Mouse (Mus musculus): ENCODE results near the gene Pgm5. TPM values are rescaled to one million over a fixed set of nuclear protein-coding genes. Genes with fewer than 3 reads are reported as not detected.
A peak's percentile ranks its signal among the peaks of the same experiment; 100 is the strongest.

The Pgm5 gene
- polyA plus RNA-seq (2015; fragmentation: Nextera tagmentation; extraction: Ambion mirVana), result 6.5 and 8.8 TPM in 2 replicates

- H3K27me3 ChIP-seq, result peaks cover 14% of the 10 kb centered on the region
- 1% methylated on average over 39 of the region's 39 CpGs for WGBS
- peak within 1 kb of the TSS; percentile 79 for H3K27ac ChIP-seq (replicated peaks)
- peaks cover 13% of the 10 kb centered on the region for H3K4me1 ChIP-seq
- no peaks in the 10 kb centered on the region for H3K9me3 ChIP-seq (replicated peaks)
- no peaks in the 10 kb centered on the region for H3K36me3 ChIP-seq
- peak within 1 kb of the TSS; percentile 77 for H3K4me2 ChIP-seq (replicated peaks)
- peak; percentile 88 for ATAC-seq (ENCODE audit: insufficient number of reproducible peaks, low FRiP score, low TSS enrichment, low read depth)
- H3K9ac ChIP-seq, result peak within 1 kb of the TSS; percentile 47
- peak within 1 kb of the TSS; percentile 59 for H3K4me3 ChIP-seq (replicated peaks)
Measured at GRCm38 (mm10) chr19:24861612-24862451, at the start of gene Pgm5. Pgm5 (minus strand) TSS chr19:24861855.

GRCm38 (mm10) chr19:24908385-24909155 lies 46.9 kb upstream of the Pgm5 start:
- Histone ChIP-seq H3K27me3 (peaks cover 18% of the 10 kb centered on the region), H3K4me1 (no peaks in the 10 kb centered on the region), H3K4me2 (replicated peaks) (no peak overlapping the region), H3K9ac (no peak overlapping the region), H3K36me3 (no peaks in the 10 kb centered on the region), H3K27ac (replicated peaks) (no peak overlapping the region), H3K4me3 (replicated peaks) (no peak overlapping the region), H3K9me3 (replicated peaks) (no peaks in the 10 kb centered on the region)
- WGBS, result 87% methylated on average over 3 of the region's 3 CpGs
- no peak for ATAC-seq (ENCODE audit: insufficient number of reproducible peaks, low FRiP score, low TSS enrichment, low read depth)

- no peaks in the 10 kb centered on the region for H3K9me3 ChIP-seq (replicated peaks)
- no peaks in the 10 kb centered on the region for H3K36me3 ChIP-seq
- H3K9ac ChIP-seq, result no peak overlapping the region
- no peak overlapping the region for H3K4me3 ChIP-seq (replicated peaks)
- peaks cover 26% of the 10 kb centered on the region for H3K27me3 ChIP-seq
- no peak overlapping the region for H3K4me2 ChIP-seq (replicated peaks)
- 89% methylated on average over 6 of the region's 6 CpGs for WGBS
- H3K4me1 ChIP-seq, result no peaks in the 10 kb centered on the region
- ATAC-seq (ENCODE audit: insufficient number of reproducible peaks, low FRiP score, low TSS enrichment, low read depth), result no peak
- no peak overlapping the region for H3K27ac ChIP-seq (replicated peaks)
Measured at GRCm38 (mm10) chr19:24907655-24908054, 46.0 kb upstream of the Pgm5 start.

GRCm38 (mm10) chr19:24902821-24903220 lies 41.2 kb upstream of the Pgm5 start:
- no peak overlapping the region for H3K27ac ChIP-seq (replicated peaks)
- WGBS, result 55% methylated on average over 2 of the region's 2 CpGs
- peaks cover 18% of the 10 kb centered on the region for H3K4me1 ChIP-seq
- no peak overlapping the region for H3K4me3 ChIP-seq (replicated peaks)
- no peaks in the 10 kb centered on the region for H3K9me3 ChIP-seq (replicated peaks)
- no peaks in the 10 kb centered on the region for H3K36me3 ChIP-seq
- no peak overlapping the region for H3K9ac ChIP-seq
- H3K27me3 ChIP-seq, result peaks cover 70% of the 10 kb centered on the region
- ATAC-seq (ENCODE audit: insufficient number of reproducible peaks, low FRiP score, low TSS enrichment, low read depth), result no peak
- no peak overlapping the region for H3K4me2 ChIP-seq (replicated peaks)

- Histone ChIP-seq H3K9me3 (replicated peaks) (no peaks in the 10 kb centered on the region), H3K27ac (replicated peaks) (no peak overlapping the region), H3K4me2 (replicated peaks) (no peak overlapping the region), H3K27me3 (peaks cover 75% of the 10 kb centered on the region), H3K4me1 (peaks cover 23% of the 10 kb centered on the region), H3K36me3 (no peaks in the 10 kb centered on the region), H3K9ac (no peak overlapping the region), H3K4me3 (replicated peaks) (no peak overlapping the region)
- 4% methylated on average over 2 of the region's 2 CpGs for WGBS
- no peak for ATAC-seq (ENCODE audit: insufficient number of reproducible peaks, low FRiP score, low TSS enrichment, low read depth)
Measured at GRCm38 (mm10) chr19:24902256-24902655, 40.6 kb upstream of the Pgm5 start.

GRCm38 (mm10) chr19:24901666-24902065 lies 40.0 kb upstream of the Pgm5 start:
- no peaks in the 10 kb centered on the region for H3K36me3 ChIP-seq
- WGBS, result 6% methylated on average over 3 of the region's 3 CpGs
- H3K4me2 ChIP-seq (replicated peaks), result no peak overlapping the region
- ATAC-seq (ENCODE audit: insufficient number of reproducible peaks, low FRiP score, low TSS enrichment, low read depth), result no peak
- H3K9ac ChIP-seq, result no peak overlapping the region
- peaks cover 27% of the 10 kb centered on the region for H3K4me1 ChIP-seq
- no peaks in the 10 kb centered on the region for H3K9me3 ChIP-seq (replicated peaks)
- H3K27me3 ChIP-seq, result peaks cover 81% of the 10 kb centered on the region
- no peak overlapping the region for H3K4me3 ChIP-seq (replicated peaks)
- no peak overlapping the region for H3K27ac ChIP-seq (replicated peaks)

- Histone ChIP-seq H3K9ac (no peak within 1 kb of the TSS), H3K9me3 (replicated peaks) (no peaks in the 10 kb centered on the region), H3K4me1 (peaks cover 27% of the 10 kb centered on the region), H3K27ac (replicated peaks) (no peak within 1 kb of the TSS), H3K27me3 (peaks cover 85% of the 10 kb centered on the region), H3K4me2 (replicated peaks) (peak within 1 kb of the TSS; percentile 66), H3K36me3 (no peaks in the 10 kb centered on the region), H3K4me3 (replicated peaks) (peak within 1 kb of the TSS; percentile 44)
- WGBS, result under 1% methylated on average over 27 of the region's 27 CpGs
- ATAC-seq (ENCODE audit: insufficient number of reproducible peaks, low FRiP score, low TSS enrichment, low read depth), result no peak
Measured at GRCm38 (mm10) chr19:24900581-24901220, 39.0 kb upstream of the Pgm5 start, which contains the start of gene Foxd4. Foxd4 (minus strand) TSS chr19:24901197.

GRCm38 (mm10) chr19:24899578-24900544 lies 38.2 kb upstream of the Pgm5 start:
- peaks cover 27% of the 10 kb centered on the region for H3K4me1 ChIP-seq
- no peaks in the 10 kb centered on the region for H3K36me3 ChIP-seq
- peak overlapping the region; percentile 66 for H3K4me2 ChIP-seq (replicated peaks)
- no peak overlapping the region for H3K27ac ChIP-seq (replicated peaks)
- no peak for ATAC-seq (ENCODE audit: insufficient number of reproducible peaks, low FRiP score, low TSS enrichment, low read depth)
- WGBS, result under 1% methylated on average over 84 of the region's 84 CpGs
- H3K27me3 ChIP-seq, result peaks cover 88% of the 10 kb centered on the region
- H3K9ac ChIP-seq, result no peak overlapping the region
- H3K9me3 ChIP-seq (replicated peaks), result no peaks in the 10 kb centered on the region
- H3K4me3 ChIP-seq (replicated peaks), result peak overlapping the region; percentile 44

GRCm38 (mm10) chr19:24898737-24899577 lies 37.3 kb upstream of the Pgm5 start:
- H3K36me3 ChIP-seq, result no peaks in the 10 kb centered on the region
- no peak overlapping the region for H3K27ac ChIP-seq (replicated peaks)
- H3K27me3 ChIP-seq, result peaks cover 80% of the 10 kb centered on the region
- no peaks in the 10 kb centered on the region for H3K9me3 ChIP-seq (replicated peaks)
- peak overlapping the region; percentile 66 for H3K4me2 ChIP-seq (replicated peaks)
- ATAC-seq (ENCODE audit: insufficient number of reproducible peaks, low FRiP score, low TSS enrichment, low read depth), result no peak
- no peak overlapping the region for H3K9ac ChIP-seq
- H3K4me3 ChIP-seq (replicated peaks), result peak overlapping the region; percentile 44
- peaks cover 27% of the 10 kb centered on the region for H3K4me1 ChIP-seq
- 3% methylated on average over 34 of the region's 34 CpGs for WGBS
